Mouse (Mus musculus) lung, postnatal 0 days (tissue): Measurements from ENCODE around the gene Clasp2.

Experiments used
- CTCF ChIP-seq: IDR thresholded peaks from 2 replicates; pipeline ENCODE4 v1.5.1; 2016; ENCODE audit warnings: antibody characterized with exemption, mild to moderate bottlenecking
- EP300 ChIP-seq: IDR thresholded peaks from 2 replicates; pipeline ENCODE4 v1.6.1; 2016; ENCODE audit warnings: antibody characterized with exemption, mild to moderate bottlenecking, control low read depth

GRCm38 (mm10) chr9:113859420-113859819 lies 118.1 kb downstream of the Clasp2 start:
- no peak for TF ChIP-seq EP300
- TF ChIP-seq CTCF, result no peak
